Mouse (Mus musculus) thymus, adult 2 months (tissue): ENCODE measurements at regions not wholly inside any gene's neighbourhood (a gene's known extent, or its start where the extent isn't known, plus 50 kb on each side); places are given as distances from the start of the nearest gene placed in this dataset.

Experiments
- CTCF ChIP-seq: fragments of 200-500 bp; IDR thresholded peaks from 2 replicates; pipeline ENCODE4 v1.5.1; 2012; ENCODE audit warnings: mild to moderate bottlenecking, control low read depth, low read length, moderate library complexity, borderline replicate concordance; ENCODE audit not compliant: control insufficient read depth, poor library complexity, insufficient read depth; ENCODE audit errors: extremely low read depth
- POLR2A ChIP-seq: fragments of 200-500 bp; IDR thresholded peaks from 2 replicates; pipeline ENCODE4 v1.6.1; 2012; ENCODE audit warnings: mild to moderate bottlenecking, low read length, control low read depth, moderate library complexity; ENCODE audit not compliant: control insufficient read depth, poor library complexity, insufficient read depth; ENCODE audit errors: extremely low read depth

DNA sequence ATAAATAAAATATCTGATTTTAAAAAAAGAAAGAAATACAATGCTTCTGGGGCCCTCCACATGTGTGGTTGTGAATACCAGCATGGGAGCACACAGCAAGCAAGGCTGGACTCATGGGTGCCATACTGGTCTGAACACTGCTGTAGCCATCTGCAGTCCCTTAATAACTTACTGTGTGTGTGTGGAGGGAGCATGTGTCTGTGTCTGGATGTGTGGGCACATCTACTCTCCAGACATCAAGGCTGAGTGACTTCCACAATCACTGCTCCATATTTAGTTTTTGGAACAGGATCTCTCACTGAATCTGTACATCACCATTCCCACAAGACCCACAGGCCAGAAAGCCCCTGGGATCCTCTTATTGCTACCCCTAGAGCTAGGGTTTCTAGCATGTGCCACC lies 118.9 kb downstream of the Cyp26b1 start:
- TF ChIP-seq POLR2A (no peak), CTCF (no peak)
